Mouse (Mus musculus): ENCODE data around the gene Bean1. TPM values are rescaled to one million over a fixed set of nuclear protein-coding genes. Genes with fewer than 3 reads are reported as not detected.

Gene Bean1
- polyA plus RNA-seq (2014; fragmentation: Illumina TruSeq; extraction: RNeasy Lipid Tissue Mini Kit (QIAGEN cat#74804); ENCODE audit: low read depth, low replicate concordance) = not detected

DNA sequence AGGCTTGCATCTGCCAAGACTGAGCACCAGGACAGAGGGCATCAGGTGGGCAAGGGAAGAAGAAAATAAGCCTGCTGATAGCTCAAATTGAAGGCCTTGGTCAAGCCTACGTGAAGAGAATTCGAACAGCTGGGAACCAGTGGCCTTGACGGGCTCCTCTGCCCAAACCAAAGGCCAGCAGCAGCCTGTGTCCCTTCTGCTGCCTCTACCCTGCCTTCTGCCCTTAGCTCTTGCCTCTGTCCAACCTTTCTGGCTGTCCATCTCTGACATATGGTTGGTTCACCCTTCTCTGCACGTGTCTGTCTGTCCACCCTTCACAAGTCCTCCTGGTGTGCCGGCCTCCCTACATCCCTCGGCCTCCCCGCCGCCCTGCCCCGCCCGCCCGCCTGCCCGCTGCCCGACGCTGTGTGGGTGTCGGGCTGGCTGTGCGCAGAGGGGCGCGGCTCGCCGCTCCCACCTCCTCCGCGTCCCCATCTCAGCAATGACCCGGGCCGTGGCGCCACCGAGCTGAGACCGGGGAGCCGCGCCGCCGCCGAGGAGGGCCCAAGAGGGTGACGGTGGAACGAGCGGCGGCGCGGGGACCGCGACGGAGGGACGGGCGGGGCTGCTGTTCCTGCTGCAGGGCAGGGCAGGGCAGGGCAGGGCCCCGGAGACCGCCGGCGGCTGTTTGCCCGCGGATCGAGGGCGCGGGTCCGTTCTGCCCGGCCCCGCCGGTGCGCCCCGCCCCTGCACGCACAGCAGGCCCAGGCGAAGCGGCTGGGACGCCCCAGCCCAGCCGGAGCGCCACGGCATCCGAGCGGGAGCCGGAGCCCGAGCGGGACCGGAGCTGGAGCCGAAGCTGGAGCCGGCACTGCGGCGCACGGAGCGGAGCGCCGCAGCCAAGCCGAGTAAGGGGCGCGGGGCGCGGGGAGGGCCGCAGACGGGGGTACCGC lies at the start of gene Bean1:
Bean1 (plus strand) TSS at position 325 of the 932 bp plus-strand sequence.

DNA sequence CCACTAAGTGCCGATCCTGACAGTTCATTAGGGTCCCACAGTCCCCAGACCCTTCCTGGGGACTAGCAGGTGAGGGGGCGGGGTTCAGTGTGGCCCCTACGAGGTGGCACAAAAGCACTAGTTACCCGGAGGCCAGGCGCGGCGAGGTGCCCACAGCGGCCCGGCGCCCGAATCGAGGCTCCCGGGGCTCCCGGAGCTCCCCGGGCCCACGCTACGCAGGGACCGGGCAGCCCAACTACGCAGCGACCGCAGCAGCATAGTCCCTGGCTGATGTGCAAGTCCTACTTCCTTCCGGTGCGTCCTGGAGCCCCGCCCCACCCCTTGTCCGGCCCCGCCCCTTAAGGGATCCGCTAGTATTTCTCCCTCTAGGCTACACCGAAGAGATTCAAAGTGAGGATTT lies 78.0 kb downstream of the Bean1 start, which contains the start of gene Tk2:
Tk2 (minus strand) TSS at position 283 of the 400 bp plus-strand sequence.

DNA sequence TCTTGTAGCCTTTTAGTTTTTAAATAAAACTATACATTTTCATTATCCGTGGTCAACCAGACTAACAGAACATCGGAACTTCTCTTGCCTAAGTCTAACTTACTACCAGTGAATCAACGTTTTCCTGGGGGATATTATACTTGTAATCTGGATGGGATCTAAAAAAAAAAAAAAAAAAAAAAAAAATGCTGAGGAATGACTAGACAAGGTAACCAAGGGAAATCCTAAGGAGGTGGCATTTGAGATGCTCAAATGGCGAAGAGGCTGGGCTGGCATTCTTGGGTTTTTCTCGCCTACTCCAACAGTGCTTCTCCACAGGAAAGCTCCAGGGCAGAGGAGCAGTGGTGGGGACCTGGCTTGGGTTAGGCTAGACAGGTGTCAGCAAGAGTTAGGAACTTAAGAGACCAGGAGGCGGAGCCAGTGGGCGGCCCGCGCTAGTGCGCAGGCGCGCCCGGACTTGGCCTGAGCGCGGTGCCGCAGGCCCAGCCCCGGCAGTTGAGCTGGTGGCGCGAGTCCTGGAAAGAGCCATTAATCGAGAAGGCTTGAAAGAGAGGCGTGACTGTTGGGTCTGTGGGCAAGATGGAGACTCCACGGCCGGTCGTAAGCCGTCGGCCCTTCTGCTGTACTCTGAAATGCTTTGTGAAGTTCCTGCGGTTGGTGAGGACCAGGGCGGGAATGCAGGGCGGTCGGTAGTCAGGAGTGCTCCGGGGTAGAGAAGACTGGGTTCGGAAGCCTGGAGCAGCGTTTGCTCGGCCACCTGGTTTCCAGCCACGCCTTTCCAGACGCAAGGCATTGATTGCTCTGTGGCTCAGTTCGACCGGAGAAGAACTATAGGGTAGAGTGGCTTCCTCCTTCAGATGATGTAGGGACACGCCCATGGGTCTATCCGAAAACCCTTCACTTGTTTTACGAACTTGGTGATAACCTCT lies 80.5 kb downstream of the Bean1 start, which contains the start of gene Cklf:
Cklf (plus strand) TSS at position 423 of the 929 bp plus-strand sequence.

Other genes with a start within 250 kb of the Bean1 start
- 8.2 TPM for gene Cdh5, start 68.8 kb upstream of the Bean1 start, polyA plus RNA-seq (2014; fragmentation: Illumina TruSeq; extraction: RNeasy Lipid Tissue Mini Kit (QIAGEN cat#74804); ENCODE audit: low read depth, low replicate concordance)
- gene Tk2, start 78.1 kb downstream of the Bean1 start, polyA plus RNA-seq (2014; fragmentation: Illumina TruSeq; extraction: RNeasy Lipid Tissue Mini Kit (QIAGEN cat#74804); ENCODE audit: low read depth, low replicate concordance) = 10.6 TPM
- gene Cklf, start 80.4 kb downstream of the Bean1 start, polyA plus RNA-seq (2014; fragmentation: Illumina TruSeq; extraction: RNeasy Lipid Tissue Mini Kit (QIAGEN cat#74804); ENCODE audit: low read depth, low replicate concordance) = 5.4 TPM
- gene Cmtm2a, start 122.7 kb downstream of the Bean1 start, polyA plus RNA-seq (2014; fragmentation: Illumina TruSeq; extraction: RNeasy Lipid Tissue Mini Kit (QIAGEN cat#74804); ENCODE audit: low read depth, low replicate concordance) = not detected
- gene Gm45711, start 139.6 kb downstream of the Bean1 start, polyA plus RNA-seq (2014; fragmentation: Illumina TruSeq; extraction: RNeasy Lipid Tissue Mini Kit (QIAGEN cat#74804); ENCODE audit: low read depth, low replicate concordance) = not detected
- gene Cmtm1, start 139.7 kb downstream of the Bean1 start, polyA plus RNA-seq (2014; fragmentation: Illumina TruSeq; extraction: RNeasy Lipid Tissue Mini Kit (QIAGEN cat#74804); ENCODE audit: low read depth, low replicate concordance) = not detected
- gene Gm11020, start 151.1 kb downstream of the Bean1 start, polyA plus RNA-seq (2014; fragmentation: Illumina TruSeq; extraction: RNeasy Lipid Tissue Mini Kit (QIAGEN cat#74804); ENCODE audit: low read depth, low replicate concordance) = not detected
- not detected for gene Cmtm2b, start 151.8 kb downstream of the Bean1 start, polyA plus RNA-seq (2014; fragmentation: Illumina TruSeq; extraction: RNeasy Lipid Tissue Mini Kit (QIAGEN cat#74804); ENCODE audit: low read depth, low replicate concordance)
- gene Cmtm3, start 169.0 kb downstream of the Bean1 start, polyA plus RNA-seq (2014; fragmentation: Illumina TruSeq; extraction: RNeasy Lipid Tissue Mini Kit (QIAGEN cat#74804); ENCODE audit: low read depth, low replicate concordance) = 4.6 TPM
- gene Cmtm4, start 225.4 kb downstream of the Bean1 start, polyA plus RNA-seq (2014; fragmentation: Illumina TruSeq; extraction: RNeasy Lipid Tissue Mini Kit (QIAGEN cat#74804); ENCODE audit: low read depth, low replicate concordance) = 64.5 TPM